ENCODE assay signal across 8 mouse cellular contexts in the genomic region with DNA sequence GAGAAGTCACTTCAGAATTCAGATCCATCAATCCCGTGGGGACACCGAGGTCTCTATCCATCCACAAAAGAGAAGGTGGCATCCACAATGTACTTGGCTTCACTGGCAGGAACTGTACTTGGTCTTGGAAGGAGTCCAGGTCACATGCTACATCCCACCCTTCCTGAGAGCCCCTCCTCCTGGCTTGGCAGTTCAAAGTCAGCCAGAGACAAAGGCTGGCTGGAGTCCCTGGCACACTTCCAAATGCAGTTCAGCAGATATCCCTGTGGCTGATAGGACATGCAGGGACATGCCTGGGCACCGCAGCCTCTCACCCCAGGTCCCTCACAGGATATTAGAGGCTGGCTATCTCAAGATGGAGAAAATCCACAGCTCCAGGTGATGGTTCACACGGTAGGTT. TPM values are rescaled to one million over a fixed set of nuclear protein-coding genes. Genes with fewer than 3 reads are reported as not detected.
DNase-seq lines count a peak whose midpoint lies in the region; ATAC-seq and TF ChIP-seq lines count a peak whose summit lies in the region.

No protein-coding gene starts in this region.

- peak; percentile 89 for ATAC-seq in lung, embryonic 16.5 days (ENCODE audit: low read depth)
- ATAC-seq in stomach, postnatal 0 days (ENCODE audit: low FRiP score, low TSS enrichment) = peak; percentile 60

- no peak overlapping the region for H3K9ac ChIP-seq in heart, adult 2 months (ENCODE audit: low read depth, low read length)
- H3K9ac ChIP-seq in lung, embryonic 16.5 days (ENCODE audit: low read length) = no peak overlapping the region; the same call in 1 of the 2 replicates
- H3K9ac ChIP-seq in stomach, postnatal 0 days (ENCODE audit: low read length) = no peak overlapping the region

- DNase-seq in spleen, adult 12 weeks (ENCODE audit: low spot score) = peak; percentile 31
- no peak for DNase-seq in spleen, postnatal 14 days (ENCODE audit: low spot score in 2 of 2)
- peak; percentile 84 to 90 for DNase-seq in cerebellum, postnatal 14 days
- DNase-seq in heart, adult 2 months = peak; percentile 85 to 90
- peak; percentile 89 for DNase-seq in kidney, adult 18-20 months
- DNase-seq in stomach, postnatal 0 days (ENCODE audit: low spot score) = peak; percentile 82
- no peak for DNase-seq in frontal cortex, postnatal 14 days (ENCODE audit: low spot score in 2 of 2)

- peak overlapping the region; percentile 74 for H3K27ac ChIP-seq in heart, adult 2 months
- H3K27ac ChIP-seq in lung, embryonic 16.5 days (ENCODE audit: low read length) = peak overlapping the region; percentile 81
- H3K27ac ChIP-seq in stomach, postnatal 0 days (replicated peaks) = peak overlapping the region; percentile 20; the same call in 1 of the 2 replicates

- TF ChIP-seq EP300 in heart, adult 2 months (IDR thresholded peaks at IDR 0.05; ENCODE audit: insufficient read depth, low read depth, low read length) = peak; percentile 98
- no peak for TF ChIP-seq EP300 in stomach, postnatal 0 days (optimal IDR thresholded peaks at IDR 0.05)

- 6% methylated on average over 4 of the region's 4 CpGs for WGBS in heart, adult 2 months
- WGBS in lung, embryonic 16.5 days = 21% methylated on average over 4 of the region's 4 CpGs
- 37% methylated on average over 4 of the region's 4 CpGs for WGBS in stomach, postnatal 0 days

- H3K4me1 ChIP-seq in heart, adult 2 months (ENCODE audit: control insufficient read depth, insufficient read depth, low read length) = peaks cover 35% of the 10 kb centered on the region
- H3K4me1 ChIP-seq in lung, embryonic 16.5 days (replicated peaks; ENCODE audit: control insufficient read depth, insufficient read depth, low read length) = peaks cover 41% of the 10 kb centered on the region
- peaks cover 8% of the 10 kb centered on the region; the same call in 1 of the 2 replicates for H3K4me1 ChIP-seq in stomach, postnatal 0 days (replicated peaks; ENCODE audit: control insufficient read depth, insufficient read depth)

- no peaks in the 10 kb centered on the region for H3K79me2 ChIP-seq in heart, adult 2 months (replicated peaks; ENCODE audit: control insufficient read depth, insufficient read depth, low read length)

- H3K9me3 ChIP-seq in lung, embryonic 16.5 days (ENCODE audit: control insufficient read depth, low read length) = no peaks in the 10 kb centered on the region
- H3K9me3 ChIP-seq in stomach, postnatal 0 days (ENCODE audit: control insufficient read depth, low read length) = no peaks in the 10 kb centered on the region

- H3K4me2 ChIP-seq in lung, embryonic 16.5 days (ENCODE audit: low read depth, low read length) = 0 out of 2 replicates have a peak overlapping the region, but pooled peaks have one; percentile 28
- H3K4me2 ChIP-seq in stomach, postnatal 0 days (replicated peaks; ENCODE audit: low read depth) = no peak overlapping the region

- TF ChIP-seq CTCF in heart, adult 2 months (IDR thresholded peaks at IDR 0.05) = no peak
- no peak for TF ChIP-seq CTCF in stomach, postnatal 0 days (IDR thresholded peaks at IDR 0.05; ENCODE audit: low read depth)

- peaks cover 5% of the 10 kb centered on the region for H3K36me3 ChIP-seq in heart, adult 2 months (ENCODE audit: control insufficient read depth, insufficient read depth, low read length)
- H3K36me3 ChIP-seq in lung, embryonic 16.5 days (ENCODE audit: control insufficient read depth, insufficient read depth, low read length) = peaks cover 16% of the 10 kb centered on the region
- H3K36me3 ChIP-seq in stomach, postnatal 0 days (ENCODE audit: control insufficient read depth, insufficient read depth, low read length) = peaks cover 6% of the 10 kb centered on the region; the same call in 1 of the 2 replicates

- no peaks in the 10 kb centered on the region for H3K27me3 ChIP-seq in heart, adult 2 months (ENCODE audit: control insufficient read depth, insufficient read depth, low read length)
- no peaks in the 10 kb centered on the region for H3K27me3 ChIP-seq in lung, embryonic 16.5 days (ENCODE audit: control insufficient read depth, insufficient read depth, low read depth, low read length)
- H3K27me3 ChIP-seq in stomach, postnatal 0 days (ENCODE audit: control insufficient read depth, insufficient read depth, low read length) = no peaks in the 10 kb centered on the region

- intact Hi-C loops in heart, adult 2 months (cut with DNase I) = no loop called here

- peak; percentile 55 for TF ChIP-seq POLR2A in heart, adult 2 months (IDR thresholded peaks at IDR 0.05; ENCODE audit: insufficient read depth, low read depth, low read length)

- no peak overlapping the region for H3K4me3 ChIP-seq in heart, adult 2 months
- no peak overlapping the region for H3K4me3 ChIP-seq in lung, embryonic 16.5 days (ENCODE audit: low read length)
- H3K4me3 ChIP-seq in stomach, postnatal 0 days (ENCODE audit: low read depth, low read length) = no peak overlapping the region

RNA-seq across cellular contexts. Expression of gene Pgpep1, which starts 10.9 kb away (rescaled TPM):
- total RNA-seq in heart, adult 2 months (2021) = 10 to 100 TPM; 39.7 to 48.4 TPM
- 35.5 and 44.8 TPM in 2 replicates for polyA plus RNA-seq in heart, adult 2 months (2012; rRNA removed)
- 43.6 and 46.7 TPM in 2 replicates for polyA plus RNA-seq in lung, embryonic 16.5 days (2015; fragmentation: Nextera tagmentation; extraction: Ambion mirVana)
- 23.3 and 25.2 TPM in 2 replicates for polyA plus RNA-seq in stomach, postnatal 0 days (2015; fragmentation: Nextera tagmentation; extraction: Ambion mirVana)

RNA-seq across cellular contexts. Expression of gene Gdf15, which starts 17.1 kb away (rescaled TPM):
- total RNA-seq in heart, adult 2 months (2021) = 1 to 10 TPM; 1.1 to 2.0 TPM
- 0.38 and 3.8 TPM in 2 replicates for polyA plus RNA-seq in heart, adult 2 months (2012; rRNA removed)
- polyA plus RNA-seq in lung, embryonic 16.5 days (2015; fragmentation: Nextera tagmentation; extraction: Ambion mirVana) = 0.45 and 0.60 TPM in 2 replicates
- 0.30 and 0.33 TPM in 2 replicates for polyA plus RNA-seq in stomach, postnatal 0 days (2015; fragmentation: Nextera tagmentation; extraction: Ambion mirVana)

RNA-seq across cellular contexts. Expression of gene Lsm4, which starts 23.7 kb away (rescaled TPM):
- 10 to 100 TPM; 56.9 to 64.2 TPM for total RNA-seq in heart, adult 2 months (2021)
- 54.1 and 68.3 TPM in 2 replicates for polyA plus RNA-seq in heart, adult 2 months (2012; rRNA removed)
- 197 and 214 TPM in 2 replicates for polyA plus RNA-seq in lung, embryonic 16.5 days (2015; fragmentation: Nextera tagmentation; extraction: Ambion mirVana)
- 141 and 147 TPM in 2 replicates for polyA plus RNA-seq in stomach, postnatal 0 days (2015; fragmentation: Nextera tagmentation; extraction: Ambion mirVana)

RNA-seq across cellular contexts. Expression of gene Lrrc25, which starts 33.4 kb away (rescaled TPM):
- 1 to 10 TPM; 1.6 to 1.8 TPM for total RNA-seq in heart, adult 2 months (2021)
- polyA plus RNA-seq in heart, adult 2 months (2012; rRNA removed) = 3.6 and 4.5 TPM in 2 replicates
- polyA plus RNA-seq in lung, embryonic 16.5 days (2015; fragmentation: Nextera tagmentation; extraction: Ambion mirVana) = 2.0 and 3.2 TPM in 2 replicates
- 2.3 and 2.7 TPM in 2 replicates for polyA plus RNA-seq in stomach, postnatal 0 days (2015; fragmentation: Nextera tagmentation; extraction: Ambion mirVana)

RNA-seq across cellular contexts. Expression of gene Ssbp4, which starts 40.7 kb away (rescaled TPM):
- 10 to 100 TPM; 34.6 to 35.8 TPM for total RNA-seq in heart, adult 2 months (2021)
- polyA plus RNA-seq in heart, adult 2 months (2012; rRNA removed) = 45.6 and 72.8 TPM in 2 replicates
- polyA plus RNA-seq in lung, embryonic 16.5 days (2015; fragmentation: Nextera tagmentation; extraction: Ambion mirVana) = 106 and 108 TPM in 2 replicates
- 66.7 and 83.8 TPM in 2 replicates for polyA plus RNA-seq in stomach, postnatal 0 days (2015; fragmentation: Nextera tagmentation; extraction: Ambion mirVana)

Comparison
In these comparisons a context has a peak if more than half of its experiments do, and no peak if none do; other contexts are left out.
1. DNase-seq: peak in spleen, adult 12 weeks (single experiment), cerebellum, postnatal 14 days (2 of 2), heart, adult 2 months (2 of 2), kidney, adult 18-20 months (single experiment) and stomach, postnatal 0 days (single experiment); none in spleen, postnatal 14 days (0 of 2) and frontal cortex, postnatal 14 days (0 of 2).
2. H3K27ac ChIP-seq: peak in every context shown above with its lines; median percentile 81 in lung, embryonic 16.5 days; 74 in heart, adult 2 months; 20 in stomach, postnatal 0 days.